17 mouse cellular contexts compared by ENCODE assay signal in genomic region chr4:116727401-116727800, GRCm38 (mm10).
"Had no signal": no experiment of that assay in that cellular context is flagged by ENCODE, and none has a peak within 500 bp of the region (broad histone marks: within the 10 kb centered on the region; RNA-seq: fewer than 3 reads in every experiment).

No protein-coding gene starts in this region.

- H3K9me3 ChIP-seq: liver, embryonic 13.5 days; megakaryocyte, embryonic 14.5 days; midbrain, embryonic 10.5 days; midbrain, embryonic 13.5 days; neural tube, embryonic 13.5 days had no signal

- DNase-seq: layer of hippocampus, postnatal 36 days; liver, embryonic 13.5 days; lung, embryonic 14.5 days; thymus, adult 2 months; thymus, postnatal 14 days; thymus, postnatal 4 days had no signal

- H3K4me3 ChIP-seq: left cerebral cortex, adult 2 months; liver, embryonic 13.5 days; megakaryocyte, embryonic 14.5 days; midbrain, embryonic 10.5 days; midbrain, embryonic 13.5 days; myocyte; neural tube, embryonic 13.5 days had no signal

- H3K27ac ChIP-seq: kidney, postnatal 0 days; left cerebral cortex, adult 2 months; liver, embryonic 13.5 days; midbrain, embryonic 10.5 days; midbrain, embryonic 13.5 days; neural tube, embryonic 13.5 days; stomach, postnatal 0 days had no signal

- ATAC-seq: hindbrain, embryonic 16.5 days; lung, postnatal 0 days; midbrain, embryonic 13.5 days; midbrain, embryonic 16.5 days had no signal

- H3K9ac ChIP-seq: liver, embryonic 13.5 days; lung, embryonic 14.5 days; midbrain, embryonic 13.5 days; neural tube, embryonic 13.5 days had no signal

- H3K36me3 ChIP-seq: liver, embryonic 13.5 days; midbrain, embryonic 10.5 days; midbrain, embryonic 13.5 days; neural tube, embryonic 13.5 days had no signal

- H3K4me2 ChIP-seq: liver, embryonic 13.5 days; lung, embryonic 14.5 days; midbrain, embryonic 13.5 days; neural tube, embryonic 13.5 days had no signal
